Mouse (Mus musculus): Measurements from ENCODE around the gene Ankrd35. TPM values are rescaled to one million over a fixed set of nuclear protein-coding genes. Genes with fewer than 3 reads are reported as not detected.

The Ankrd35 gene
- total RNA-seq, 2 experiments from 2014 or later = not detected

- no peak for ATAC-seq (replicated peaks; ENCODE audit: low FRiP score, poor library complexity, severe bottlenecking)
Measured at GRCm38 (mm10) chr3:96698993-96699690, 29.2 kb downstream of the Ankrd35 start.

- ATAC-seq (replicated peaks; ENCODE audit: low FRiP score, poor library complexity, severe bottlenecking) = no peak
Measured at GRCm38 (mm10) chr3:96700376-96700775, 30.4 kb downstream of the Ankrd35 start.

DNA sequence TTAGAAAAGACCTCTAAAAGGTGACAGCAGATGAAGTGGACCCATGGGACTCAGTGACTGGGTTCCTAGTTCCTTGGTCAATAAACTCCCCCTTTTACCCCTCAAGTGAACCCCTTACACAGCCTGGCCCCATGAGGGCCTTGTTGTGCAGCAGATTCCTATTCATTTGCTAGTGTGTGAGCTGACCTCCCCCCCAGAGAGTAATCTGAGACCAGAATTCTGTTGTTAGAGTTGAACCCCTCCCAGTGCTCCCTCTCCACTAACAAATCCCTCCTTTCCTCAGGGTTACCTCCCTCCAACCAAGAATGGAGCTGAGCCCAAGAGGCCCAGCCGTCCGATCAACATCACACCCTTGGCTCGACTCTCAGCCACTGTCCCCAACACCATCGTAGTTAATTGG is 31.1 kb downstream of the Ankrd35 start:
- ATAC-seq (replicated peaks; ENCODE audit: low FRiP score, poor library complexity, severe bottlenecking) = no peak

DNA sequence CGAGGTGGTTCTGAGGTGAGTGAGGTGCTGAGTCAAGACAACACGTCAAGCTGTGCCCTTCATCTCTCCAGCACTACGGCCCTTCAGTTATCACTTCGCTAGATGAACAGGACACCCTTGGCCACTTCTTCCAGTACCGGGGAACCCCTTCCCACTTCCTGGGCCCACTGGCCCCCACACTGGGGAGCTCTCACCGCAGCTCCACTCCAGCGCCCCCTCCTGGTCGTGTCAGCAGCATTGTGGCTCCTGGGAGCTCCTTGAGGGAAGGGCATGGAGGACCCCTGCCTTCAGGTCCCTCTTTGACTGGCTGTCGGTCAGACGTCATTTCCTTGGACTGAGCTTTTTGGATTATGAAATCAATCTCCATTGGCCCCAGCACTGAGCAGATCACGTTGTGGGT is 34.8 kb downstream of the Ankrd35 start:
- ATAC-seq (replicated peaks; ENCODE audit: low FRiP score, poor library complexity, severe bottlenecking) = no peak

DNA sequence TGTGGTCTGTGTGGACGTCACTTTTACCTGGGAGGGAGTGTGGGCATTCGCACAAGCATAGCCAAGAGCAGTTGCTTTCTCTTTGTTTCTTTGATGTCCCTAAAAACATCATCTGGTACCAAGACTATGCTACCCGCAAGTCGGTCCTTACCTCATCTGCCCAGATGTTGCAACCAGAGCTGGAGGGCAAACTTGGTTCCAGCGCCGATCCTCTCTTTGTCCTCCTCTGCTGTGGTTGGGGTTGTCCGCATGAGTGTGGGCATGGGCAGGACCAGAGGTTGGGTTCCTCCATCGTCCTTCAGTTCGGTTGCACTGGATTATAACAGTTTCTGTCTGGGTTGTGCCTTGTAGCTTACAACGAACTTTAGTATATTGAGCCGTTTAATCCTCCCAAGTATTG is 36.3 kb downstream of the Ankrd35 start:
- no peak for ATAC-seq (replicated peaks; ENCODE audit: low FRiP score, poor library complexity, severe bottlenecking)

- no peak for ATAC-seq (replicated peaks; ENCODE audit: low FRiP score, poor library complexity, severe bottlenecking)
Measured at GRCm38 (mm10) chr3:96706984-96707383, 37.1 kb downstream of the Ankrd35 start.

DNA sequence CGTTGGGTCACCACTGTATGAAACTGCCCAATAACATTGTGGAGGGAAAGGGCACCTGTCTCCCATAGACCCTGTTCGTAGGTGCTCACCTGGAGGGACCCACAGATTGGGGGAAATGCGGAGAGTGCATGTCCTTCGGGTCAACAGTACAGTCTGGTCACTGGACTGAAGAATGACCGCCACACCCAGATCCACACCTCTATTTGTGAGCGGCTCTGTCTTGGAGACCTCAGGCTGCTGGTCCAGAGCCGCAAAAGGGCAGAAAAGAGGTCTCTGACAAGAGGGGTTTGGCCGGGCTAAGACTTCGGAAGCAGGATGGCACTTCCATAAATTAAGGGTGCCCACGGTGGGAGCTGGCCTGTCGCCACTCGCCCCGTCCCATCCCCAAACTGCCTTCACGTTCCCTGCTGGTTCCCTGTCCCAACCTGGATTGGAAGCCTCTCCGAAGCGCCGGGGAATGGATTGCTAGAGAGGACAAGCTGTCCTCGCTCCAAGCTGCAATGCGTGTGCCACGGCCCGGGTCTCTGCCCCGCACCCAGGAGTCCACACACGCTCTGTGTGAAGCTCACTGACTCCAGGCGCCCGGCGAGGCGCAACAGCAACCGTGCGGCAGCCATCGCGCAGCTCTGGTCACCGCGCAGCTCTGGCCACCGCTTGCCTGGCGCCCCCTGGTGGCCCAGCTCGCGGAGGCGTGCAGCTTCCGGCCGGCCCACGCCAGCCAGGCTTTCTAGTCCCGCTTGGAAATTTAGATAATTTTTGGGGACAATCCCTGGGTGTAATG is 38.2 kb downstream of the Ankrd35 start, which contains the start of gene Nudt17:
Gene Nudt17 (minus strand): TSS at position 660 of the 781 bp plus-strand sequence.
- peak; percentile 85 for ATAC-seq (replicated peaks; ENCODE audit: low FRiP score, poor library complexity, severe bottlenecking)

- ATAC-seq (replicated peaks; ENCODE audit: low FRiP score, poor library complexity, severe bottlenecking) = no peak
Measured at GRCm38 (mm10) chr3:96708684-96709064, 38.7 kb downstream of the Ankrd35 start.

GRCm38 (mm10) chr3:96714286-96714685 is 44.4 kb downstream of the Ankrd35 start:
- no peak for ATAC-seq (replicated peaks; ENCODE audit: low FRiP score, poor library complexity, severe bottlenecking)

- ATAC-seq (replicated peaks; ENCODE audit: low FRiP score, poor library complexity, severe bottlenecking) = no peak
Measured at GRCm38 (mm10) chr3:96715854-96716253, 45.9 kb downstream of the Ankrd35 start.

- ATAC-seq (replicated peaks; ENCODE audit: low FRiP score, poor library complexity, severe bottlenecking) = no peak
Measured at GRCm38 (mm10) chr3:96719173-96719572, 49.2 kb downstream of the Ankrd35 start.

GRCm38 (mm10) chr3:96727343-96727827 is 57.5 kb downstream of the Ankrd35 start, which contains the start of the genes Polr3c and Rnf115:
Gene Polr3c, minus strand, starts transcription at chr3:96727628.
Gene Rnf115, plus strand, starts transcription at chr3:96727664.
- peak; percentile 93 for ATAC-seq (replicated peaks; ENCODE audit: low FRiP score, poor library complexity, severe bottlenecking)

- 0 out of 2 replicates have a peak, but pooled peaks have one; percentile 17 for ATAC-seq (replicated peaks; ENCODE audit: low FRiP score, poor library complexity, severe bottlenecking)
Measured at GRCm38 (mm10) chr3:96727828-96728633, 58.1 kb downstream of the Ankrd35 start.

DNA sequence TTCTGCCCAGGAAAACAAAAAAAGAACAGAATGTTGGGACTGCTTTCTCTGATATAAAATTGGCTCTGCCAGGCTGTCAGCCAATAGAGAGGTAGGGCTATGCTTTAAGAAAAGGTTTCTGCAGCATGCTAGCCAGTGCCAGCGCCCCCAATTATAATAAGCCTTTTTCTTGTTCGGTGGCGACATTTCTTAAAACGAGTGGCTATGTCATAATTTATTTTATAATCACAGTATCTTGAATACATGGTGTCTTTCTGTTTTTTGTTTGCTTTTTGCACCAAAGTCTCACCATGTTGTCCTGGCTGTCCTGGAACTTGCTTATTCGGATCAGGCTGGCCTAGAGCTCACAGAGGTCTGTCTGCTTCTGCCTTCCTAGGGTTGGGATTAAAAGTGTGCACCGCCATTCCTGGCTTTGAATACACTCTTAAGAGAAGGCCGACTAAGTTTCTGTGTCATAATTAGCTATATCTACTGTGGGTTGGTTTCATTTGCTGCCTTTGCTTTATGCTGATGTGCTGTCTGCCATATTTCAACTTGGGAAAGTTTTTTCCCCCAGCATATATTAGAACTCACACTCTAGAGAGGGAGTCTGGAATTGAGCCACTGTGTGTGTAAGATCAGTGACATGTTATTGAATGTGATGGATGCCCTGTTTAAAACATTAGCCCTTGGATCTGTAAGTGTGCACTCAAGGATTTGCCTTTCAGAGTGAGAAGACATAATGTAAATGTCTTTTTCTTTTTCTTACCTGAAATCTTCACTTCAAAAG is 58.9 kb downstream of the Ankrd35 start:
- no peak for ATAC-seq (replicated peaks; ENCODE audit: low FRiP score, poor library complexity, severe bottlenecking)

- ATAC-seq (replicated peaks; ENCODE audit: low FRiP score, poor library complexity, severe bottlenecking) = 0 out of 2 replicates have a peak, but pooled peaks have one; percentile 25
Measured at GRCm38 (mm10) chr3:96729403-96729784, 59.5 kb downstream of the Ankrd35 start.

GRCm38 (mm10) chr3:96730785-96731184 is 60.9 kb downstream of the Ankrd35 start:
- no peak for ATAC-seq (replicated peaks; ENCODE audit: low FRiP score, poor library complexity, severe bottlenecking)

- ATAC-seq (replicated peaks; ENCODE audit: low FRiP score, poor library complexity, severe bottlenecking) = no peak
Measured at GRCm38 (mm10) chr3:96733984-96734383, 64.1 kb downstream of the Ankrd35 start.

GRCm38 (mm10) chr3:96735200-96735599 is 65.3 kb downstream of the Ankrd35 start:
- no peak for ATAC-seq (replicated peaks; ENCODE audit: low FRiP score, poor library complexity, severe bottlenecking)

- no peak for ATAC-seq (replicated peaks; ENCODE audit: low FRiP score, poor library complexity, severe bottlenecking)
Measured at GRCm38 (mm10) chr3:96737013-96737740, 67.2 kb downstream of the Ankrd35 start.
